Mouse (Mus musculus) kidney, adult 11 months (tissue): ENCODE results near the gene Ccdc155.

Experiments
- DNase-seq: peaks from one replicate; pipeline ENCODE4 v3.0.0; 2022

Gene Ccdc155

GRCm38 (mm10) chr7:45139904-45140723 lies 64.6 kb downstream of the Ccdc155 start:
- DNase-seq: no peak

GRCm38 (mm10) chr7:45138403-45138802 lies 66.3 kb downstream of the Ccdc155 start:
- DNase-seq: no peak

- no peak for DNase-seq
These were observed 67.3 kb downstream of the Ccdc155 start for GRCm38 (mm10) chr7:45137171-45138006.

- peak; percentile 89 for DNase-seq
These were observed 68.6 kb downstream of the Ccdc155 start, which contains the start of the genes Gm45713 and Flt3l for GRCm38 (mm10) chr7:45135993-45136567. TSS of gene Gm45713 (minus strand) at chr7:45136231. TSS of gene Flt3l (minus strand) at chr7:45136432.

GRCm38 (mm10) chr7:45135370-45135769 lies 69.3 kb downstream of the Ccdc155 start:
- DNase-seq: no peak

GRCm38 (mm10) chr7:45134544-45135026 lies 70.1 kb downstream of the Ccdc155 start:
- DNase-seq: no peak
